Mouse (Mus musculus): ENCODE measurements around the gene Lpin2.

Gene Lpin2

DNA sequence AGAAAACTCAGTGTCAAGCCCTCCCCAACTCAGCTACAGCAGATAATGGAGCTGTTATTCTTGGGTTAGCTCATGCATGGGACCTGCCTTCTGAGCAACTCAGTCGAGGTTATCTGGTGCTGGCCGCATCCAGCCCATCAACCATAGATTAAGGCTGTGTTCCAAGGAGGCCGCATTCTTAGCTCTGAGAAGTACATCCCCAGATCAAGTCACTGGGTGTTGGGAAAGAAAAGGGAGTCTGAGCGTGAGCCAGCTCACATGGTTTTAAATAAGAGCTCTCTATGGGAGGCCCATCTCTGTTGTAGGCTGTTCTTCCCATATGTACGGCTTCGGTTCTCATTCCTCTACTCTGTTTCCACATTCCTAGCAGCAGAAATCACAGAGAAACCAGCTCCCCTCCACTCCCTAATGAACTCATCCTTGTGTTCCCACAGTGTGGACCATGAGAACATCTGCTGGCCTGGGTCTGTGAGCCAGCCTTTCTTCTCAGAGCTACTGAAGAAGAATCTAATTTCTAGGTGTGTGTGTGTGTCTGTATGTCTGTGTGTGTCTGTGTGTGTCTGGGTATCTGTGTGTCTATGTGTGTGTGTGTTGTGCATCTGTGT lies 107.3 kb downstream of the Lpin2 start:
- no peak for DNase-seq (ENCODE audit: extremely low read depth, insufficient read length, low spot score)

DNA sequence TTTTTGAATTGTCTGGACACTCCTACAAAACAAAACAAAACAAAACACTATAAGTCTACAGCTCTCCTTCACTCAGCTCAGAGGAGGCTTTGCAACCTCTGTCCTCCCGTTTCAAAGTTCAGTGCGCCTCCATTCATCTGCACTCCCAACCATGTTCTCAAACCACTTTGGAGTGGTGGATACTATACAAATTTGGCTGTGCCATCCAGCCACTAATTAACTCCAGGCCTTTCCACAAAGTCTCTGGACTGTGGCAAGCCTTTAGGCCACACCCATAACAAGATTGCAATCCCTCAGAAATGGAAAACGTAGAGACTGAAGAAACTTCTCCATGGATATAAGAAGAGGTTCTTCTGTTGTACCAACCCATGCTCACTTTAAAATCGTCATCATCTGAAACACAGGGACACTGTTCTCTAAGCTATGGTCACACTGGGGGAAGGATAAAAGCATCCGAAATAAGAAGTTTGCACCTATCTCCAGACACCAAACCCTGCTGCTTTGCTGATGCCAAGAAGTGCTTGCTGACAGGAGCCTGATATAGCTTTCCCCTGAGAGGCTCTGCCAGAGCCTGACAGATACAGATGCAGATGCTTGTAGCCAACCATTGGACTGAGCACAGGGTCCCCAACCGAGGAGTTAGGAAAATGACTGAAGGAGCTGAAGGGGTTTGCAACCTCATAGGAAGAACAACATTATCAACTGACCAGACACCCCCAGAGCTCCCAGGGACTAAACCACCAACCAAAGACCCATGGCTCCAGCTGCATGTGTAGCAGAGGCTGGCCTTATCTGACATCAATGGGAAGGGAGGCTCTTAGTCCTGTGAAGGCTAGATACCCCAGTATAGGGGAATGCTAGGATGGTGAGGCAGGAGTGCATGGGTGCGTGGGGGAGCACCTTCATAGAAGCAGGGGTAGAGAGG lies 108.4 kb downstream of the Lpin2 start:
- DNase-seq (ENCODE audit: extremely low read depth, insufficient read length, low spot score) = no peak

DNA sequence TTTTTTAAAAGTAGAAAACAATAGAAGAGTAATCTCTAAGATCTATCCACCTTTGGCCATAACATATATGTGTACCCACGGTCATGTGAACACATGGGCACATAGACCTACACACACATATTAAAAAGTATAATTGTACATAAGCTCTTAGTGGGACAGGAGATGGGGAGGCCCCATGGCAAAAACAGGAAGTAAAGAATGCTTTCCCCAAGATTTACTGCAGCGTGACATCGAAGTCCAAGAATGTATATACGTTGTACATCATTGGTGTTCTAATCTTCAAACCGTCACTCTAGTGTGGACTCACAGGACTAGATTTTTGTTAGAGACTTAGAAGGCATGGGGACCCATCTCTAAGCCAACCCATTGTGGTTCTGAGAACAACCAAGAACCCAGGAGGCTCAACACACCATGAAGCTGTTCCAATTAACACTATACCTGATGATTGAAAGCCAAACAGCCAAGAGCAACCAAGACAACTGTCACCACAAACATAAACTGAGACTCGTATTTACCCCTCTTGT lies 109.6 kb downstream of the Lpin2 start:
- DNase-seq (ENCODE audit: extremely low read depth, insufficient read length, low spot score) = no peak

DNA sequence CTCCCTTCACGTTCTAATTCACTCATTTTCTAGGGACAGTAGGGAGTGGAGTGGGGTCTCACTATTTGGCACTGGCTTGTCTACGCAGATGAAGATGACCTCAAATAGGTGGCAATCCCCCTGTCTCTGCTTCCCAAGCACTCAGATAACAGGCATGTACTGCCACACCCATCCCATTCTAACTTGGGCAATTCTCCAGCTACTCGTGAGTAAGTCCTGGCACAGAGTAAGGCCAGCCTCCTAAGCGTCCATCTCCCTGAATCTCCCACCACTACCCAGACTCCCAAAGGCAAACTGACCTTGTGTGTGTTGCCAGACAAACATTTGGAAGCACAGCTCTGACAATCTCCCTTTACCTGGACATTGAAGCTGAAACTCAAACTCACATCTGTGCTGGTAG lies 110.5 kb downstream of the Lpin2 start:
- DNase-seq (ENCODE audit: extremely low read depth, insufficient read length, low spot score) = peak; percentile 36

DNA sequence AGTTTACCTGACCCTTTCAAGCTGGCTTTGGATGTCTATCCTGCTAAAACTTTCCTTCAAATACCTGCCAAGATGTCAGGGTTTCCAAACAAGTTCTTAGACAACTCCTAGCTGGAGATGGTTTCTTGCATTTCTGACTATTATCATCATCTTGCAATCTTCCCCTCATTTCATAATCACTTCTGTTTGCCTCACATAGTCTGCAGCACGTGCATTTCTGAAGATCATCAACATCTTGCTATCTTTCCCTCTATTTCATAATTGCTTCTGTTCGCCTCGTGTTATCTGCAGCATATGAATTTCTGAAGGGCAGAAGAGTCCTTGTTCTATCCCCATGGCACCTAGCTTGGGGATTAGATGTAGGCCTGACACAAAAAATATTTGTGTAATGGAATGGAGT lies 112.2 kb downstream of the Lpin2 start:
- DNase-seq (ENCODE audit: extremely low read depth, insufficient read length, low spot score) = no peak

Measured in 3134 (cell line).